Mouse (Mus musculus) CD4-positive, CD25-positive, alpha-beta regulatory T cell, adult 2 months (primary cell): ENCODE results near the gene Arhgef7.

Source experiments
- DNase-seq: peaks from one replicate; pipeline ENCODE4 v3.0.0-alpha.2; 2012; ENCODE audit warnings: low read depth, low spot score

Gene Arhgef7

GRCm38 (mm10) chr8:11797729-11798479, 70.4 kb downstream of the Arhgef7 start:
- DNase-seq, result no peak

- DNase-seq, result no peak
These were observed 71.0 kb downstream of the Arhgef7 start for GRCm38 (mm10) chr8:11798480-11798867.

- no peak for DNase-seq
These were observed 71.6 kb downstream of the Arhgef7 start for GRCm38 (mm10) chr8:11799098-11799497.

- no peak for DNase-seq
These were observed 73.0 kb downstream of the Arhgef7 start for GRCm38 (mm10) chr8:11800481-11800880.

- DNase-seq, result no peak
These were observed 74.0 kb downstream of the Arhgef7 start for GRCm38 (mm10) chr8:11801571-11801970.

- DNase-seq, result no peak
These were observed 77.4 kb downstream of the Arhgef7 start for GRCm38 (mm10) chr8:11804914-11805313.

GRCm38 (mm10) chr8:11806252-11806651, 78.7 kb downstream of the Arhgef7 start:
- DNase-seq, result no peak

GRCm38 (mm10) chr8:11807361-11807760, 79.8 kb downstream of the Arhgef7 start:
- no peak for DNase-seq

GRCm38 (mm10) chr8:11808047-11808446, 80.5 kb downstream of the Arhgef7 start:
- no peak for DNase-seq

GRCm38 (mm10) chr8:11810426-11810825, 82.9 kb downstream of the Arhgef7 start:
- DNase-seq, result no peak

- DNase-seq, result no peak
These were observed 86.3 kb downstream of the Arhgef7 start for GRCm38 (mm10) chr8:11813801-11814200.

- no peak for DNase-seq
These were observed 87.7 kb downstream of the Arhgef7 start for GRCm38 (mm10) chr8:11815206-11815605.

GRCm38 (mm10) chr8:11820136-11820535, 92.6 kb downstream of the Arhgef7 start:
- no peak for DNase-seq

- DNase-seq, result no peak
These were observed 93.0 kb downstream of the Arhgef7 start for GRCm38 (mm10) chr8:11820568-11820967.

GRCm38 (mm10) chr8:11821451-11822206, 94.1 kb downstream of the Arhgef7 start:
- DNase-seq, result no peak

GRCm38 (mm10) chr8:11822550-11823060, 95.1 kb downstream of the Arhgef7 start:
- DNase-seq, result no peak

GRCm38 (mm10) chr8:11825756-11826155, 98.2 kb downstream of the Arhgef7 start:
- DNase-seq, result no peak

GRCm38 (mm10) chr8:11827312-11827711, 99.8 kb downstream of the Arhgef7 start:
- DNase-seq, result no peak

GRCm38 (mm10) chr8:11830214-11831046, 102.9 kb downstream of the Arhgef7 start:
- DNase-seq, result no peak

GRCm38 (mm10) chr8:11831174-11831573, 103.7 kb downstream of the Arhgef7 start:
- no peak for DNase-seq

GRCm38 (mm10) chr8:11831939-11832338, 104.4 kb downstream of the Arhgef7 start:
- DNase-seq, result no peak

- no peak for DNase-seq
These were observed 105.6 kb downstream of the Arhgef7 start for GRCm38 (mm10) chr8:11833157-11833556.
